Mouse (Mus musculus): ENCODE measurements around the gene Apobec2.
"Not testable (repeated sequence)": the region's sequence is repeated elsewhere in the genome, so short reads cannot be mapped to it uniquely, and the experiment has no call there.

Apobec2 gene

GRCm38 (mm10) chr17:48432158-48432980, at the start of gene Apobec2:
Gene Apobec2, minus strand, starts transcription at chr17:48432930.
- no peak for DNase-seq (ENCODE audit: low read depth in 2 of 2, low spot score in 2 of 2)

- no peak for DNase-seq (ENCODE audit: low read depth in 2 of 2, low spot score in 2 of 2)
These were observed 47.2 kb upstream of the Apobec2 start for GRCm38 (mm10) chr17:48479952-48480351.

GRCm38 (mm10) chr17:48475444-48475843, 42.7 kb upstream of the Apobec2 start:
- DNase-seq (ENCODE audit: low read depth in 2 of 2, low spot score in 2 of 2): no peak

- DNase-seq (ENCODE audit: low read depth in 2 of 2, low spot score in 2 of 2): not testable (repeated sequence)
These were observed 41.6 kb upstream of the Apobec2 start for GRCm38 (mm10) chr17:48474282-48474681.

GRCm38 (mm10) chr17:48467395-48468231, 34.9 kb upstream of the Apobec2 start:
- peak; percentile 68 to 85 for DNase-seq (ENCODE audit: low read depth in 2 of 2, low spot score in 2 of 2)

DNA sequence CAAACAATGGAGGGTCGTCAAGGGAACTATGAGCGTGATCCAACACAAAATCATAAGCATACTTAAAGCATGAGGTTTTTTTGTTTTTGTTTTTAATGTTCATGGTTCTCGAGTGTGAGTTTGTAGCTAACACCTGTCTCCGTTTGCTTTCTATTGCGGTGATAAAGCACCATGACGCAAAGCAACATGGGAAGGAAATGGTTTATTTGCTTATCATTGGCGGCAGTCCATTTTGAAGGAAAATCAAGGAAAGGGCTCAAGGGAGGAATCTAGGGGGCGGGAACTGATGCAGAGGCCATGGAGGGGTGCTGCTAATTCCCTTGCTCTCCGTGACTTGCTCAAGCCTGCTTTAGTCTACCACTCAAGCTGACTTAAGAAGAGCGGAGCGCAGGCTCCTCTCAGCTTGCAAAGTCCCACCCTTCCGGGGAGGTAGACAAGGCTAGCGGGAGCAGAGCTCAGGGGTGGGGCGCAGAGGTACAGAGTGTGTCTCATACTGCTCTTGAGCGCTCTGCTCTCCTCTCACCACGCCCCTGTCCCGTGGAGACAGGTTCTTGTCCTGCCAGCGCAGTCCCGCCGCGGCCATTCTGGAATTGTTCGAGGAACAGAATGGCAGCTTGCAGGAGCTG, 34.2 kb upstream of the Apobec2 start:
- peak; percentile 15 to 35 for DNase-seq (ENCODE audit: low read depth in 2 of 2, low spot score in 2 of 2)

- DNase-seq (ENCODE audit: low read depth in 2 of 2, low spot score in 2 of 2): no peak
These were observed 30.7 kb upstream of the Apobec2 start for GRCm38 (mm10) chr17:48463391-48463790.

DNA sequence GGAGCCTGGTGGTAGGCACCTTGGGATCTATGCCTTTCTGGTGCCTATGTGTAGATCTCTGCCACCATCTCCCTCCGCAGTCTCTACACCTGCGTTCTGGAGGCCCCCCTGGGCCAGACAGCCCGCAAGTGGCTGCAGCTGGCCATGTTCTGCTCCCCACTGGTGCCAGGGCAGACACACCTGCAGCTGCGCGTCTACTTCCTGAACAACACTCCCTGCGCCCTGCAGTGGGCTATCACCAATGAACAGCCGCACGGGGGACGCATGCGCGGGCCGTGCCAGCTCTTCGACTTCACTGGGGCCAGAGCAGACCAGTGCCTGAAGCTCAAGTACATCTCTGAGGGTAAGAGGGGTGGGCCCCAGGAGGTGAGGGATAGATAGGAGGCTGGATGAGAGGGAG, 29.4 kb upstream of the Apobec2 start:
- DNase-seq (ENCODE audit: low read depth in 2 of 2, low spot score in 2 of 2): peak; percentile 44 to 45

DNA sequence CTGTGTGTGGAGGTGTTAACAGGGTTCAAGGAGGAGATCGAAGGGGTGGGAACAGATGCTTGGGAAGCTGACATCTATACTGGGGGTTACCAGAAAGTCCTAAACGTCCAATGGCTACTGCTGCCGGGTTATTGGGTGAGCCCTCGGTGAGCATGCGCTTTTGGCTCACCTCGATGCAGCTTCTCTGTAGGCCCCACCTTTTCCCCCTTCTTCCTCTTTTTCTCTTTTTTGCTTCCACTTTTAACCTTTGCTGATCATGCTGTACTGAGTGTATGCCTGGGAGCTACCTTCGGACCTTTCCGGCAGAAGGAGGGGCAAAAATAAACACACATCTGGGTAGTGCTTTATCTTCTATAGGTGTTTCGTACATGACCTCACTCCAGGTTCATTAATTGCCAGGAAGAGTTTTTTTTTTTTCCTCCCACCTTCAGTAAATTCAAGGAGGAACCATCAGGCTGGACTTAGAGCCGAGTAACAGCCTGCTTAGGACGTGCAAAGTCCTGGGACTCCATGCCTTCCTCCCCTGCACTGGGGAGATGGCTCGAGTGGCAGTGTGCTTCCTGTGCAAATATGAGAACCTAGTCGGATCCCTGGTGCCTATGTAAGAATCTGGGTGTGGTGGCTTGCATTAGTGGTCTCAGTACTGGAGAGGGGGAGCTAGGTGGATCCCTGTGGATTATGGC, 25.4 kb upstream of the Apobec2 start:
- no peak for DNase-seq (ENCODE audit: low read depth in 2 of 2, low spot score in 2 of 2)

DNA sequence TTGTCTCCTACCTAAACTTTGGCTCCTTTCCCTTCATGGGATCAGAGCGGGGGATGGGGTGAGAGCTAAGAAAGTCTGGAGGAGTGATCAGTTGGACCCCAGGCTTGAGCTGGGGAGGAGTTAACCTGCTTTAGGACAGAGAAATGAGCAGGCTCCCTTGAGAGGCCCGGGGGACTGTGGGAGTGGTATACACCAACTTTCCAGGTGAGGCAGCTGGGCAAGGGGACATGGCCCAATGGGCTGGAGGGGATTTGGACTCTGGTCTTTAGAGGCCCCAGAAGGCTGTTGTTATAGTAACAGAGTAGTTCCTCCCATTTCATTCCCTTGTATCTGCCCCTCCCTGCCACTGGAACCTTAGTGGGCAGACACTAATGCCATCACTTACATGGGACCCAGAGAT, 23.2 kb upstream of the Apobec2 start:
- no peak for DNase-seq (ENCODE audit: low read depth in 2 of 2, low spot score in 2 of 2)

DNA sequence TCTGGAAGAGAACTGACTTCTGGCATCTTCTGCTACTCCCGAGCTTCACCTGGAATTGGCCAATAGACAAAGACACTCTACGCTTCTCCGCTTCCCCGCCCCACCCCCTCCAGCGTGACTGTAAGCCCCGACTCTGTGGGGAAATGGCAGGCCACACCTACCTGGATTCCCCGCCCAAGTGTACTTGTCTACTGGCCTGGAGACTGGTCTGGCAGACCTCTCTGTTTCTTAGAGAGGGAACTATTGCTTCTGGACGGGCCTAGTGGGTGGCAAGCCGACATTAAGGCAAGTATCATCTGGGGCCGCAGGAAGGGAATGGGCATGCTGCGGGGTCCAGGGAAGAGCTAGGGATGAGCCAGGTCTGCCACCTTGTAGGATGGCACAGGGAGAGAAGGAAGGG, 22.0 kb upstream of the Apobec2 start, which contains the start of gene Unc5cl:
Gene Unc5cl (plus strand): TSS at position 214 of the 400 bp plus-strand sequence.
- DNase-seq (ENCODE audit: low read depth in 2 of 2, low spot score in 2 of 2): no peak

- DNase-seq (ENCODE audit: low read depth in 2 of 2, low spot score in 2 of 2): no peak
These were observed 21.5 kb upstream of the Apobec2 start for GRCm38 (mm10) chr17:48454190-48454589.

- no peak for DNase-seq (ENCODE audit: low read depth in 2 of 2, low spot score in 2 of 2)
These were observed 20.8 kb upstream of the Apobec2 start for GRCm38 (mm10) chr17:48453489-48453888.

DNA sequence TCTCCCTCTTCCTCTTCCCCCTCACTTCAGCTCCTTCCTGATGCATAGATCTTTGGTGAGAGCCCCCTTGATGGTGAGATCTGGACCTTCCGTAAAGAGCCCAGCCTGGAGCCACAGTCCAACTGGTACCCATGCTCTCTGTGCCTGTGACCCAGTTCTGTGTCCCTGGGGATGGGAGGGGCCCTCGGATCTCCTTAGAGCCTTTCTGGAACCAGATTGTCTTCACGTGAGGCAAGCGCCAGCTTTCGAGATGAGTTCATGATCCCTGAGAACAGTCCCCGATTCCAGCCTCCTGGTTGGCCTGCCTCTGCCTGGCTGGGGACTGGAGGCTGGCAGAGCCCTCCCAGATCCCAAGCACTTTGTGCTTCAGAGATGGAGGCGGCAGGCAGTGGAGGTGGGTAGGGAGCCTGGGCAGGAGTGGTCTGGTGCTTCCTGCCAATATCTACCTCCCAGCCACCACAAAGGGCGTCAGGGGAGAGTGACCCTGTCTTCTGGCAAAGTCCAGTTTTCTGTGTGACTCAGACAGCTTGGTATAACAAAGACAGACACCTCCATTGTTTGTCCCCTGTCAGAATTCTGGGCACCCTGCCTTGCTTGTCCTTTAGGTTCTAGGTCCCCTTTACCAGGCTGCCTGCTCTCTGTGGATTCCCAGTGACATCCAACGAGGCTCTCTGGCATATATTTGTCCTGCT, 19.2 kb upstream of the Apobec2 start:
- no peak for DNase-seq (ENCODE audit: low read depth in 2 of 2, low spot score in 2 of 2)

GRCm38 (mm10) chr17:48451353-48451675, 18.6 kb upstream of the Apobec2 start, which contains the start of gene Tspo2:
Gene Tspo2, minus strand, starts transcription at chr17:48451522.
- DNase-seq (ENCODE audit: low read depth in 2 of 2, low spot score in 2 of 2): no peak

- DNase-seq (ENCODE audit: low read depth in 2 of 2, low spot score in 2 of 2): no peak
These were observed 18.1 kb upstream of the Apobec2 start for GRCm38 (mm10) chr17:48450666-48451352.

GRCm38 (mm10) chr17:48447675-48448074, 14.9 kb upstream of the Apobec2 start:
- no peak for DNase-seq (ENCODE audit: low read depth in 2 of 2, low spot score in 2 of 2)

DNA sequence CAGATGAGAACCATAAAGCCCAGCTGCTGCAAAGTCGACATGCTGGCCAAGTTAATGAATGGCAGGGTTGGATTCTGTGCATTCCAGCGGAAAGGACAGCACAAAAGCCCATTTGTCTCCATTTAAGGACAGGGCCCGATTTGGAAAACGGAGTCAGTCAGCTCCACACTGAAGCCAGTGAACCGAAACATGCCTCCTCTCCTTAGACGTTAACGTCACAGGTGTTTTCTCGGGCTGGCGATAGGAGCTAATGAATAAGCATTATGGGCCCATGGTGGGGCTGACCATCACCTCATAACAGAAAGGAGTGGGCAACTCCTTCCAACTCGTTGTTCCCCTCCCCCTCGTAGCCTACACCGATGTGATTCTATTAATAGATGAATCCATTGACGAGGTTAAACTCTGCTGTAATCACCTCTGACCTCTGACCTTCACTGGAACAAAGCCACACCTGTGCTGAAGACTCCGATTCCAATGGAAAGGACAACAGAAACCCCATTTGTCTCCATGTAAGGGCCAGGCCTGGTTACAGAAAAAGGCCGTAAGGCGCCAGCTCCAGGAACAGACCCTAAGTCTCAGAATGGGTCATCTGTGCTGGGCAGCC, 10.9 kb upstream of the Apobec2 start:
- DNase-seq (ENCODE audit: low read depth in 2 of 2, low spot score in 2 of 2): no peak

DNA sequence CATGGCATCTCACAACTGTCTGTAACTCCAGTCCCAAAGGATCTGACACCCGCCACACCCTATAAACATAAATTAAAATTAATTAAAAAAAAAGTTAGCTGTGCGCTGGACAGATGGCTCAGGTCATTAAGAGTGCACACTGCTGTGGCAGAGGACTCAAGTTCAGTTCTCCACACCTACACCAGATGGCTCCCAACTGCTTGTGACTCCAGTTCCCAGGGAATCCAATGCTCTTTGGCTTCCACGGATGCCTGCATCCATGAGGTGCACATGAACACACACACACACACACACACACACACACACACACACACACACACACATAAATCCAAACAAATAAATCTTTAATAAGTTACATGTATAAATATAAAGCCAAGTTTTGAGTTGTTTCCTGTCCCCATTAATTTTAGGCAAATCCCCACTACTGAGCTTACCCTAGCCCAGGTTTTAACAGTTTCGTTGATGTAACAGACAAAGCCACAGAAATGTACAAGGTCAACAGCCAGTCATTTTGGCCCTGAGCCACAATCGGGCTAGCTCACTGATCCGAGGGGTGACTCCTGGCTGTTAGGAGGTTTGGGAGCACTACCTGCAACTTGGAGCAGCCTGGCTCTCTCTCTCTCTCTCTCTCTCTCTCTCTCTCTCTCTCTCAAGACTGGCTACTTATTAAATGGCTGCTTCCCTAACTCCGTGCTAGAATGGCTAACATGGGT, 10.2 kb upstream of the Apobec2 start:
- DNase-seq (ENCODE audit: low read depth in 2 of 2, low spot score in 2 of 2): no peak
